Mouse (Mus musculus): ENCODE results near the gene Olfr523.

GRCm38 (mm10) chr7:140137135-140138020, 35.6 kb upstream of the Olfr523 start, which contains the start of gene Mtg1:
- no peak for TF ChIP-seq POLR2A (IDR thresholded peaks at IDR 0.05; ENCODE audit: borderline replicate concordance, low read depth, low read length)
- TF ChIP-seq CTCF (IDR thresholded peaks at IDR 0.05; ENCODE audit: low read depth, low read length): no peak
